Mouse (Mus musculus): ENCODE results near the gene Uts2b.

The Uts2b gene

GRCm38 (mm10) chr16:27370191-27370590 is at the start of gene Uts2b:
Gene Uts2b (minus strand): TSS chr16:27370239.
- no peak for DNase-seq (ENCODE audit: low spot score)

GRCm38 (mm10) chr16:27417632-27418031 is 47.6 kb upstream of the Uts2b start:
- DNase-seq (ENCODE audit: low spot score): no peak

GRCm38 (mm10) chr16:27416937-27417584 is 47.0 kb upstream of the Uts2b start:
- DNase-seq (ENCODE audit: low spot score): no peak

GRCm38 (mm10) chr16:27404107-27404506 is 34.1 kb upstream of the Uts2b start:
- DNase-seq (ENCODE audit: low spot score): no peak

- DNase-seq (ENCODE audit: low spot score): no peak
These were observed 31.5 kb upstream of the Uts2b start for GRCm38 (mm10) chr16:27401579-27401978.

- no peak for DNase-seq (ENCODE audit: low spot score)
These were observed 29.7 kb upstream of the Uts2b start for GRCm38 (mm10) chr16:27399719-27400253.

GRCm38 (mm10) chr16:27399026-27399718 is 29.1 kb upstream of the Uts2b start:
- DNase-seq (ENCODE audit: low spot score): no peak

GRCm38 (mm10) chr16:27396951-27397350 is 26.9 kb upstream of the Uts2b start:
- DNase-seq (ENCODE audit: low spot score): no peak

- no peak for DNase-seq (ENCODE audit: low spot score)
These were observed 25.4 kb upstream of the Uts2b start for GRCm38 (mm10) chr16:27395251-27396037.

GRCm38 (mm10) chr16:27391845-27392244 is 21.8 kb upstream of the Uts2b start:
- DNase-seq (ENCODE audit: low spot score): no peak

- no peak for DNase-seq (ENCODE audit: low spot score)
These were observed 20.3 kb upstream of the Uts2b start for GRCm38 (mm10) chr16:27390306-27390705.

- no peak for DNase-seq (ENCODE audit: low spot score)
These were observed 19.7 kb upstream of the Uts2b start for GRCm38 (mm10) chr16:27389534-27390282.

GRCm38 (mm10) chr16:27388761-27389451 is 18.9 kb upstream of the Uts2b start, which contains the start of gene Ccdc50:
Gene Ccdc50 (plus strand): TSS chr16:27388869.
- peak; percentile 39 for DNase-seq (ENCODE audit: low spot score)

- peak; percentile 19 for DNase-seq (ENCODE audit: low spot score)
These were observed 17.9 kb upstream of the Uts2b start for GRCm38 (mm10) chr16:27387634-27388611.

GRCm38 (mm10) chr16:27386850-27387407 is 16.9 kb upstream of the Uts2b start:
- DNase-seq (ENCODE audit: low spot score): no peak

GRCm38 (mm10) chr16:27385649-27386048 is 15.6 kb upstream of the Uts2b start:
- no peak for DNase-seq (ENCODE audit: low spot score)

GRCm38 (mm10) chr16:27384893-27385603 is 15.0 kb upstream of the Uts2b start:
- no peak for DNase-seq (ENCODE audit: low spot score)

GRCm38 (mm10) chr16:27382217-27382616 is 12.2 kb upstream of the Uts2b start:
- DNase-seq (ENCODE audit: low spot score): no peak

- no peak for DNase-seq (ENCODE audit: low spot score)
These were observed 6.5 kb upstream of the Uts2b start for GRCm38 (mm10) chr16:27376556-27376955.
